Mouse (Mus musculus): ENCODE data around the gene BC017158. TPM values are rescaled to one million over a fixed set of nuclear protein-coding genes. Genes with fewer than 3 reads are reported as not detected.
"Not testable (repeated sequence)": the region's sequence is repeated elsewhere in the genome, so short reads cannot be mapped to it uniquely, and the experiment has no call there.

The BC017158 gene
- polyA plus RNA-seq, 1 experiment, result 10.9 TPM

DNA sequence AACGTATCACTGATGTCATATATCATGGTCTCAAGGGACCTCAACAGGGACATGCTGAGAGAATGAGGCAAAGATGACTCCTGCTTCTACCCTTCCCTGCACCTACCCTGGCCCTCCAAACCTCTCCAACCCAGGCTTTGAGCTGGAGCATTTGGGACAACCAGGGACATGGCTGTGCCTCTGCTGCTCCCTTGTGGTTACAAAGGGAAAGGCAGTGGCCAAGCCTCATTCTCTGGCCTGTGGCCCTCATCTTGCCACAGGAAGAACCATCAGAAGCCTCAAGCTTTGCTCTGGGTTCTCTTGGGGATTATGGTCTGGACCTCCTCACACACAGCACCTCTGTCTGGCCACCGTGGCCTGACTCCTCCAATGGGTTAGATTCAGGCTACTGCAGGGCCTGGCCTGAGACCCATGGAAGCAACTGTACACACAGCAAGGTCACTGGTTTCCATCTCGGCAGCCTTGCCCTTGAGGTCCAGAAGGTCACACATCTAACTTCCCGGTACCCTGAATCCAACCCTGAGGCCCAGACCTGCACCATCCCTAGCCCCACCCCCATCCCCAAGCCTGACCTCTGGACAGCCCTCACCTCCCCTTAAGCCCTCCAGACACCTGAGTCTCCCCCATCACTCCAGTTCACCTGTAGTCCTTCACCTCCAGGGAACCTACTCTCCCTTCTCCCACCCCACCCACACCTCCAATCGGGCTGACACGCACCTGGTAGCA, 47.1 kb upstream of the BC017158 start:
- no peak overlapping the region for H3K4me2 ChIP-seq (ENCODE audit: low read depth)
- no peaks in the 10 kb centered on the region for H3K79me2 ChIP-seq (ENCODE audit: control insufficient read depth, insufficient read depth)
- no peak overlapping the region for H3K4me3 ChIP-seq
- TF ChIP-seq TCF3 (IDR thresholded peaks at IDR 0.05; ENCODE audit: insufficient read length, low read depth), result no peak
- TF ChIP-seq SRF (IDR thresholded peaks at IDR 0.05; ENCODE audit: control insufficient read depth, insufficient read length, low read depth), result no peak
- no peak for TF ChIP-seq TCF12 (IDR thresholded peaks at IDR 0.05; ENCODE audit: insufficient read depth, poor library complexity, severe bottlenecking)
- TF ChIP-seq POLR2A (IDR thresholded peaks at IDR 0.05; ENCODE audit: insufficient read length, low read depth), result no peak
- no peak for TF ChIP-seq REST (IDR thresholded peaks at IDR 0.05; ENCODE audit: insufficient read depth, insufficient read length)
- no peak for TF ChIP-seq MAX (IDR thresholded peaks at IDR 0.05; ENCODE audit: low read depth)
- no peak for TF ChIP-seq E2F4 (IDR thresholded peaks at IDR 0.05; ENCODE audit: insufficient read depth)
- no peak for TF ChIP-seq MYOG (IDR thresholded peaks at IDR 0.05; ENCODE audit: control insufficient read depth in 1 of 3, insufficient read depth in 1 of 3, insufficient read length in 2 of 3, low read depth in 2 of 3)
- no peak for TF ChIP-seq CEBPB (IDR thresholded peaks at IDR 0.05; ENCODE audit: insufficient read depth, poor library complexity, severe bottlenecking)
- no peaks in the 10 kb centered on the region for H3K36me3 ChIP-seq (ENCODE audit: control insufficient read depth, insufficient read depth)
- no peak overlapping the region for H3ac ChIP-seq (ENCODE audit: control insufficient read depth, insufficient read length)
- H3K27me3 ChIP-seq (ENCODE audit: control insufficient read depth, insufficient read depth, insufficient read length), result no peaks in the 10 kb centered on the region

DNA sequence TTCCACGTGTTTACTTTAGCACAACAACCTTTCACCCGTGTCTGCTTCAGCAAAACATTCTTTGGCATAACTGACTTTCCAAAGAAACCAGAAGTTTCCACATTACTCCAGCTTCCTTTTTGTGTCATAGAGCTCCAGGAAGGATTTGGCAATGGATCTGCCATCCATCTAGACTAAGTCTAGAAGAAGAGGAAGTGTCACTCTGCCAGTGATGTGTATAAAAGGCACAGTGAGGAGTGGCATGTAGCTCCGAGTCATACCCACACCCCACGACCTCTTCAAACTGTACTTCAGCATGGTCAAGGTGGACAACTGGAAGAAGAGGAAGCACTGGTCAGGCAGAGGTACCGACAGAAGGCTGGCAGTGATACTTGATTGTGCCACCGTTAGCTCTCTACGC, 46.5 kb upstream of the BC017158 start:
- H3K27me3 ChIP-seq (ENCODE audit: control insufficient read depth, insufficient read depth, insufficient read length), result no peaks in the 10 kb centered on the region
- H3K36me3 ChIP-seq (ENCODE audit: control insufficient read depth, insufficient read depth), result no peaks in the 10 kb centered on the region
- H3ac ChIP-seq (ENCODE audit: control insufficient read depth, insufficient read length), result no peak overlapping the region
- no peak overlapping the region for H3K4me2 ChIP-seq (ENCODE audit: low read depth)
- no peaks in the 10 kb centered on the region for H3K79me2 ChIP-seq (ENCODE audit: control insufficient read depth, insufficient read depth)
- TF ChIP-seq POLR2AphosphoS2 (IDR thresholded peaks at IDR 0.05; ENCODE audit: insufficient read length, low read depth), result no peak
- TF ChIP-seq MYOG (IDR thresholded peaks at IDR 0.05; ENCODE audit: control insufficient read depth in 1 of 3, insufficient read depth in 1 of 3, insufficient read length in 2 of 3, low read depth in 2 of 3), result no peak
- TF ChIP-seq MAX (IDR thresholded peaks at IDR 0.05; ENCODE audit: low read depth), result no peak
- no peak for TF ChIP-seq TCF12 (IDR thresholded peaks at IDR 0.05; ENCODE audit: insufficient read depth, poor library complexity, severe bottlenecking)
- TF ChIP-seq USF1 (IDR thresholded peaks at IDR 0.05; ENCODE audit: low read depth), result no peak
- no peak for TF ChIP-seq MYOD1 (IDR thresholded peaks at IDR 0.05; ENCODE audit: control insufficient read depth in 1 of 3, insufficient read length in 2 of 3, low read depth in 2 of 3)
- no peak for TF ChIP-seq POLR2A (IDR thresholded peaks at IDR 0.05; ENCODE audit: insufficient read length, low read depth)
- no peak for TF ChIP-seq TCF3 (IDR thresholded peaks at IDR 0.05; ENCODE audit: insufficient read length, low read depth)
- TF ChIP-seq REST (IDR thresholded peaks at IDR 0.05; ENCODE audit: insufficient read depth, insufficient read length), result no peak
- TF ChIP-seq E2F4 (IDR thresholded peaks at IDR 0.05; ENCODE audit: insufficient read depth), result no peak
- H3K4me3 ChIP-seq, result no peak overlapping the region

DNA sequence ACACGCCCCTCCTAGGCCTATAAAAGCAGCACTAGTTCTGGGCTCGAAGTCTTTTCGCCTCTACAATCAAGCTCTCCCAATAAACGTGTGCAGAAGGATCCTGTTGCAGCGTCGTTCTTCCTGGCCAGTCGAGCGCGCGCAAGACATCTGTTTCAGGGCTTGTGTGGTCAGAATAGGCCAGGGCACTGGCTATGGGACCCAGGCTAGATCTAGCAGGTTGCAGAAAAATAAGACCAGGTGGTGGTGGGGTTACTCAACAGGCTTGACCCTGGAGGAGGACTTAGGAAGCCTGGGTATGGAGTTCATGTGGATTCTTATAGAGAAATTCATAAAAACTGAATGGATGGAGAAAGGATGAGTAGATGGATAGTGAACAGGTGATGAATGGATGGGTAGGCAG, 44.7 kb upstream of the BC017158 start:
- H3K79me2 ChIP-seq (ENCODE audit: control insufficient read depth, insufficient read depth); H3ac ChIP-seq (ENCODE audit: control insufficient read depth, insufficient read length); H3K4me2 ChIP-seq (ENCODE audit: low read depth); H3K36me3 ChIP-seq (ENCODE audit: control insufficient read depth, insufficient read depth); H3K27me3 ChIP-seq (ENCODE audit: control insufficient read depth, insufficient read depth, insufficient read length); H3K4me3 ChIP-seq: not testable (repeated sequence)

DNA sequence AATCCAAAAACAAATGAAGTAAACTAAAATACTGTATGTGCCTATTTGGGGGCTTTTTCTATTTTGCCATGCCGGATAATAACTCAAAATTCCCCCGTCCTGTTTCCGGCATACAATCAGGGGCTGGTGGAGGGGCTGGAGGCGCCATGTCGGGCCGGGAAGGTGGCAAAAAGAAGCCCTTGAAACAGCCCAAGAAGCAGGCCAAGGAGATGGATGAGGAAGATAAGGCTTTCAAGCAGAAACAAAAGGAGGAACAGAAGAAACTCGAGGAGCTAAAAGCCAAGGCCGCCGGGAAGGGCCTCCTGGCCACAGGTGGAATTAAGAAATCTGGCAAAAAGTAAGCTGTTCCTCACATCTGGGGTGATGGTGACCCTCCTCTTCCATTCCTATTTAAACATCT, 42.4 kb upstream of the BC017158 start:
- not testable (repeated sequence) for H3ac ChIP-seq (ENCODE audit: control insufficient read depth, insufficient read length); H3K4me3 ChIP-seq; H3K4me2 ChIP-seq (ENCODE audit: low read depth); H3K79me2 ChIP-seq (ENCODE audit: control insufficient read depth, insufficient read depth); H3K27me3 ChIP-seq (ENCODE audit: control insufficient read depth, insufficient read depth, insufficient read length); H3K36me3 ChIP-seq (ENCODE audit: control insufficient read depth, insufficient read depth)

DNA sequence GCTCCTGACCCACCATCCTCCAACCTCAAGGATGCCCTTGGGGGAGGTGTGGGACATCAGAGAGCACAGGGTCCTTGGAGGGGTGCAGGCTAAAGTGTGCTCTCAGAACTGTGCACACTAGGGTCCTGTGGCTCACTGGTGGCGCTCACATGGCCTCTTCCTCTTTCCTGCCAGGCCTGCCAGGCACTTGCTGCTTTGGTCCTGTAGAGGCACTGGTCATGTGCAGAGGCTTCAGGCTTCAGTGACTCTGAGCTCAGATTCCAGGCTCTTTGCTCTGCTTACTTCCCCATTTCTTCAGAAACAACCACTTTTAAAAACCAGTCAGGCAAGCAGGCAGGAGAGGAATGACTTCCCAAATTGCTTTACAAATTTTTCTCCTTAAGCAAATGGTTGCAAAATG, 34.9 kb upstream of the BC017158 start:
- no peak for TF ChIP-seq MAX (IDR thresholded peaks at IDR 0.05; ENCODE audit: low read depth)
- Histone ChIP-seq H3K36me3 (ENCODE audit: control insufficient read depth, insufficient read depth) (no peaks in the 10 kb centered on the region), H3K4me3 (no peak overlapping the region), H3K79me2 (ENCODE audit: control insufficient read depth, insufficient read depth) (no peaks in the 10 kb centered on the region), H3ac (ENCODE audit: control insufficient read depth, insufficient read length) (no peak overlapping the region), H3K27me3 (ENCODE audit: control insufficient read depth, insufficient read depth, insufficient read length) (no peaks in the 10 kb centered on the region), H3K4me2 (ENCODE audit: low read depth) (no peak overlapping the region)

DNA sequence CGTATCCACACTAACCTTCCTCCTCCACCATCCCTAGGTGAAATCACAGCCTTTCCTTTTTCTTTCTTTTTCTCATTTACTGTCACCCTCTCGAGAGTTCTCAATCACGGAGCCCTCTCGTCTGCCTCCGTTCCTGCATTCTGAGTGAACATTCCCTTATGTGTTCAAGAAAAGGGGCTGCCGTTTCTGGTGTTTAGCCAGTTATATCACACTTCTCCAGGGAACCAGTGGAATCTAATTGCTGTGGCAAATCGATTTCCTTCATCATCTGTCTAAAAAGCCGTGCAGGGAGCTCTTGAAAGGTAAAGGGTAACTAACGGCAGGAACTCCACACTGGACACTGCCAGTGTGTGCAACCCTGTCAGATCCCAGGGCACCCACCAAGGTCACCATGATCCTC, 33.0 kb upstream of the BC017158 start:
- Histone ChIP-seq H3K27me3 (ENCODE audit: control insufficient read depth, insufficient read depth, insufficient read length) (no peaks in the 10 kb centered on the region), H3K4me3 (no peak overlapping the region), H3K36me3 (ENCODE audit: control insufficient read depth, insufficient read depth) (no peaks in the 10 kb centered on the region), H3K4me2 (ENCODE audit: low read depth) (no peak overlapping the region), H3K79me2 (ENCODE audit: control insufficient read depth, insufficient read depth) (no peaks in the 10 kb centered on the region), H3ac (ENCODE audit: control insufficient read depth, insufficient read length) (no peak overlapping the region)
- TF ChIP-seq TCF3 (IDR thresholded peaks at IDR 0.05; ENCODE audit: insufficient read length, low read depth), result no peak
- TF ChIP-seq MAX (IDR thresholded peaks at IDR 0.05; ENCODE audit: low read depth), result no peak
- no peak for TF ChIP-seq E2F4 (IDR thresholded peaks at IDR 0.05; ENCODE audit: insufficient read depth)
- no peak for TF ChIP-seq CEBPB (IDR thresholded peaks at IDR 0.05; ENCODE audit: insufficient read depth, poor library complexity, severe bottlenecking)
- no peak for TF ChIP-seq REST (IDR thresholded peaks at IDR 0.05; ENCODE audit: insufficient read depth, insufficient read length)
- no peak for TF ChIP-seq USF1 (IDR thresholded peaks at IDR 0.05; ENCODE audit: low read depth)
- no peak for TF ChIP-seq MYOD1 (IDR thresholded peaks at IDR 0.05; ENCODE audit: control insufficient read depth in 1 of 3, insufficient read length in 2 of 3, low read depth in 2 of 3)
- no peak for TF ChIP-seq POLR2AphosphoS2 (IDR thresholded peaks at IDR 0.05; ENCODE audit: insufficient read length, low read depth)
- no peak for TF ChIP-seq POLR2A (IDR thresholded peaks at IDR 0.05; ENCODE audit: insufficient read length, low read depth)

Data from myocyte (in vitro differentiated cells).